Mouse (Mus musculus) hindbrain, embryonic 16.5 days (tissue): ENCODE measurements at regions not wholly inside any gene's neighbourhood (a gene's known extent, or its start where the extent isn't known, plus 50 kb on each side); places are given as distances from the start of the nearest gene placed in this dataset.
A peak's percentile ranks its signal among the peaks of the same experiment; 100 is the strongest.

Experiments
- ATAC-seq: fragments of 200-750 bp; cut with Nextera tagmentation; 2 replicates; pipeline ENCODE4 v1.8.0; 2017; ENCODE audit warnings: moderate TSS enrichment, moderate library complexity
- H3K27ac ChIP-seq: fragments of 300-500 bp; sonication (generic); 2 replicates; pipeline ENCODE4 v1.5.1; 2014; ENCODE audit warnings: low read depth, mild to moderate bottlenecking, control low read depth, low read length, moderate library complexity
- H3K27me3 ChIP-seq: fragments of 300-500 bp; sonication (generic); replicated peaks from 2 replicates; pipeline ENCODE4 v1.6.1; 2014; ENCODE audit warnings: low read length; ENCODE audit not compliant: control insufficient read depth, insufficient read depth
- H3K36me3 ChIP-seq: fragments of 300-500 bp; sonication (generic); 2 replicates; pipeline ENCODE4 v1.6.1; 2014; ENCODE audit warnings: mild to moderate bottlenecking, low read length, moderate library complexity, mixed read lengths; ENCODE audit not compliant: control insufficient read depth, insufficient read depth
- H3K4me1 ChIP-seq: fragments of 300-500 bp; sonication (generic); 2 replicates; pipeline ENCODE4 v1.6.1; 2014; ENCODE audit warnings: low read depth, low read length; ENCODE audit not compliant: control insufficient read depth, insufficient read depth
- H3K4me2 ChIP-seq: fragments of 300-500 bp; sonication (generic); 2 replicates; pipeline ENCODE4 v1.6.1; 2014; ENCODE audit warnings: mild to moderate bottlenecking, low read length, control low read depth, moderate library complexity
- H3K4me3 ChIP-seq: fragments of 300-500 bp; sonication (generic); 2 replicates; pipeline ENCODE4 v1.5.1; 2014; ENCODE audit warnings: mild to moderate bottlenecking, low read length, control low read depth, moderate library complexity
- H3K9ac ChIP-seq: fragments of 300-500 bp; sonication (generic); 2 replicates; pipeline ENCODE4 v1.6.1; 2014; ENCODE audit warnings: low read depth, mild to moderate bottlenecking, control low read depth, low read length, moderate library complexity
- H3K9me3 ChIP-seq: fragments of 300-500 bp; sonication (generic); 2 replicates; pipeline ENCODE4 v1.6.1; 2014; ENCODE audit warnings: mild to moderate bottlenecking, low read length, moderate library complexity; ENCODE audit not compliant: control insufficient read depth
- WGBS: fragments of 180-500 bp; shearing (Covaris S2); extraction: QIAGEN DNeasy Blood & Tissue Kit; methylation state at CpG from one replicate; pipeline ENCODE4 v1.1.7; 2014; 5-methylcytosine and 5-hydroxymethylcytosine counted together

GRCm38 (mm10) chr9:30848249-30848648 is 74.0 kb downstream of the Adamts15 start:
- Histone ChIP-seq H3K27me3 (no peaks in the 10 kb centered on the region), H3K36me3 (no peaks in the 10 kb centered on the region), H3K4me2 (no peak overlapping the region), H3K4me3 (no peak overlapping the region), H3K9me3 (no peaks in the 10 kb centered on the region), H3K27ac (no peak overlapping the region), H3K4me1 (no peaks in the 10 kb centered on the region), H3K9ac (no peak overlapping the region)
- WGBS = 43% methylated on average over 1 of the region's 1 CpGs
- ATAC-seq = no peak

GRCm38 (mm10) chr9:30845609-30846290 is 76.5 kb downstream of the Adamts15 start:
- 64% methylated on average over 10 of the region's 10 CpGs for WGBS
- no peak for ATAC-seq
- Histone ChIP-seq H3K4me1 (no peaks in the 10 kb centered on the region), H3K27ac (no peak overlapping the region), H3K4me3 (no peak overlapping the region), H3K9ac (no peak overlapping the region), H3K36me3 (no peaks in the 10 kb centered on the region), H3K27me3 (no peaks in the 10 kb centered on the region), H3K9me3 (no peaks in the 10 kb centered on the region), H3K4me2 (no peak overlapping the region)

GRCm38 (mm10) chr9:30844079-30844563 is 78.1 kb downstream of the Adamts15 start:
- Histone ChIP-seq H3K36me3 (no peaks in the 10 kb centered on the region), H3K27ac (no peak overlapping the region), H3K4me1 (no peaks in the 10 kb centered on the region), H3K4me2 (no peak overlapping the region), H3K27me3 (no peaks in the 10 kb centered on the region), H3K9me3 (no peaks in the 10 kb centered on the region), H3K9ac (no peak overlapping the region), H3K4me3 (no peak overlapping the region)
- WGBS = 75% methylated on average over 8 of the region's 8 CpGs
- 0 out of 2 replicates have a peak, but pooled peaks have one; percentile 17 for ATAC-seq

GRCm38 (mm10) chr9:30834908-30835307 is 87.3 kb downstream of the Adamts15 start:
- Histone ChIP-seq H3K4me2 (no peak overlapping the region), H3K4me3 (no peak overlapping the region), H3K27ac (no peak overlapping the region), H3K36me3 (no peaks in the 10 kb centered on the region), H3K9ac (no peak overlapping the region), H3K9me3 (no peaks in the 10 kb centered on the region), H3K4me1 (no peaks in the 10 kb centered on the region), H3K27me3 (no peaks in the 10 kb centered on the region)
- WGBS = 48% methylated on average over 4 of the region's 4 CpGs
- no peak for ATAC-seq

GRCm38 (mm10) chr9:30834565-30834905 is 87.7 kb downstream of the Adamts15 start:
- no peak for ATAC-seq
- WGBS = 73% methylated on average over 10 of the region's 10 CpGs
- no peak overlapping the region for H3K27ac ChIP-seq

GRCm38 (mm10) chr9:30833836-30834564 is 88.3 kb downstream of the Adamts15 start:
- Histone ChIP-seq H3K4me3 (no peak overlapping the region), H3K27ac (no peak overlapping the region), H3K36me3 (no peaks in the 10 kb centered on the region), H3K9me3 (no peaks in the 10 kb centered on the region), H3K4me2 (no peak overlapping the region), H3K9ac (no peak overlapping the region), H3K27me3 (no peaks in the 10 kb centered on the region), H3K4me1 (no peaks in the 10 kb centered on the region)
- WGBS = 90% methylated on average over 15 of the region's 15 CpGs
- ATAC-seq = no peak

More at GRCm38 (mm10) chr9:30834565-30834905, 87.7 kb downstream of the Adamts15 start:
- Histone ChIP-seq H3K27me3 (no peaks in the 10 kb centered on the region), H3K9me3 (no peaks in the 10 kb centered on the region), H3K4me2 (no peak overlapping the region), H3K4me1 (no peaks in the 10 kb centered on the region), H3K36me3 (no peaks in the 10 kb centered on the region), H3K4me3 (no peak overlapping the region), H3K9ac (no peak overlapping the region)

GRCm38 (mm10) chr9:30829158-30829870 is 92.9 kb downstream of the Adamts15 start:
- H3K4me2 ChIP-seq = no peak overlapping the region
- no peaks in the 10 kb centered on the region for H3K4me1 ChIP-seq
- H3K9me3 ChIP-seq = no peaks in the 10 kb centered on the region
- 84% methylated on average over 3 of the region's 3 CpGs for WGBS
- H3K4me3 ChIP-seq = no peak overlapping the region
- no peak overlapping the region for H3K9ac ChIP-seq
- ATAC-seq = no peak
- H3K36me3 ChIP-seq = no peaks in the 10 kb centered on the region
- no peaks in the 10 kb centered on the region for H3K27me3 ChIP-seq
- no peak overlapping the region for H3K27ac ChIP-seq

GRCm38 (mm10) chr9:30827780-30828179 is 94.5 kb downstream of the Adamts15 start:
- Histone ChIP-seq H3K27me3 (no peaks in the 10 kb centered on the region), H3K27ac (no peak overlapping the region), H3K9ac (no peak overlapping the region), H3K4me1 (no peaks in the 10 kb centered on the region), H3K4me2 (no peak overlapping the region), H3K4me3 (no peak overlapping the region), H3K36me3 (no peaks in the 10 kb centered on the region), H3K9me3 (no peaks in the 10 kb centered on the region)
- 79% methylated on average over 1 of the region's 1 CpGs for WGBS
- ATAC-seq = no peak

GRCm38 (mm10) chr9:30824056-30824625 is 98.1 kb downstream of the Adamts15 start:
- WGBS = 71% methylated on average over 4 of the region's 4 CpGs
- H3K4me2 ChIP-seq = no peak overlapping the region
- H3K27ac ChIP-seq = no peak overlapping the region
- no peaks in the 10 kb centered on the region for H3K9me3 ChIP-seq
- no peaks in the 10 kb centered on the region for H3K4me1 ChIP-seq
- ATAC-seq = no peak
- no peak overlapping the region for H3K4me3 ChIP-seq
- no peaks in the 10 kb centered on the region for H3K27me3 ChIP-seq
- no peak overlapping the region for H3K9ac ChIP-seq
- H3K36me3 ChIP-seq = no peaks in the 10 kb centered on the region
